Mouse (Mus musculus) myocyte (in vitro differentiated cells): ENCODE data around the gene Olfr815.
"Not testable (repeated sequence)": the region's sequence is repeated elsewhere in the genome, so short reads cannot be mapped to it uniquely, and the experiment has no call there.

Experiments used
- MAX ChIP-seq: IDR thresholded peaks from one replicate; pipeline ENCODE4 v1.6.1; 2011; ENCODE audit warnings: low read depth, mild to moderate bottlenecking, control low read depth
- MYOD1 ChIP-seq, 3 experiments: IDR thresholded peaks; one replicate each; pipeline ENCODE4 v1.6.1; 2011; ENCODE audit warnings: control low read depth in 2 of 3, low read depth in 2 of 3, mild to moderate bottlenecking in 2 of 3, moderate library complexity in 1 of 3; ENCODE audit not compliant: insufficient read length in 2 of 3, control insufficient read depth in 1 of 3
- POLR2A ChIP-seq: IDR thresholded peaks from one replicate; pipeline ENCODE4 v1.6.1; 2011; ENCODE audit warnings: low read depth, mild to moderate bottlenecking, control low read depth, moderate library complexity; ENCODE audit not compliant: insufficient read length
- POLR2AphosphoS2 ChIP-seq: IDR thresholded peaks from one replicate; pipeline ENCODE4 v1.6.1; 2011; ENCODE audit warnings: low read depth, control low read depth; ENCODE audit not compliant: insufficient read length
- USF1 ChIP-seq: IDR thresholded peaks from one replicate; pipeline ENCODE4 v1.6.1; 2011; ENCODE audit warnings: low read depth, mild to moderate bottlenecking, control low read depth, moderate library complexity

DNA sequence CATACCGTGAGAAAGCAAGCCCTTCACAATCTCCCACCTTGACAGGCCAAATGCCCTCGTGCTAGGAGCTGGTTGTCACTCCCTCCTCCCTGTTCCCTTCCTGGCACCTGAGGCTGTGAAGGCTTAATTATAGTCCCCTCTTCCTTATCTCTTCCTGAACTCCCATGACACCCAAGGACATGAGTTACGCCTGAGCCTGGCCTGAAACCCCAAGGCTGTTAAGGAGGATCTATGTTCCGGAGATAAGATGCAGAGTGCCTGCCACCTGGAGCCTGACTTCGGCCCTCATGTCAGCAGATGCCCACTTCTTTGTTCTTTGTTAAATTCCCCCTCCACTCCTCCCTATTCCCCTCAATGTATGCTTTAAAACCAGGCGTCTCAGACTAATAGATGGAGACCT lies 20.2 kb downstream of the Olfr815 start:
- not testable (repeated sequence) for TF ChIP-seq POLR2AphosphoS2; USF1; MAX; POLR2A; MYOD1 (IDR thresholded peaks at IDR 0.05; ENCODE audit: control insufficient read depth in 1 of 3, insufficient read length in 2 of 3, low read depth in 2 of 3)
